Mouse (Mus musculus) forebrain, embryonic 11.5 days (tissue): ENCODE data around the gene Fads3. TPM values are rescaled to one million over a fixed set of nuclear protein-coding genes. Genes with fewer than 3 reads are reported as not detected.

Source experiments
- ATAC-seq: fragments of 200-750 bp; cut with Nextera tagmentation; replicated peaks from 2 replicates; pipeline ENCODE4 v1.8.0; 2017; ENCODE audit warnings: moderate TSS enrichment; ENCODE audit not compliant: low FRiP score
- DNase-seq: peaks from one replicate; pipeline ENCODE4 v3.0.0-alpha.2; 2017; ENCODE audit warnings: low spot score
- H3K27ac ChIP-seq: fragments of 300-500 bp; sonication (generic); 2 replicates; pipeline ENCODE4 v1.5.1; 2014; ENCODE audit warnings: low read depth, low read length
- H3K27me3 ChIP-seq: fragments of 300-500 bp; sonication (generic); 2 replicates; pipeline ENCODE4 v1.6.1; 2014; ENCODE audit warnings: mild to moderate bottlenecking, low read length, mixed read lengths; ENCODE audit not compliant: control insufficient read depth, insufficient read depth
- H3K36me3 ChIP-seq: fragments of 300-500 bp; sonication (generic); 2 replicates; pipeline ENCODE4 v1.6.1; 2014; ENCODE audit warnings: mild to moderate bottlenecking, low read length, moderate library complexity, mixed read lengths; ENCODE audit not compliant: control insufficient read depth, insufficient read depth
- H3K4me1 ChIP-seq: fragments of 300-500 bp; sonication (generic); replicated peaks from 2 replicates; pipeline ENCODE4 v1.6.1; 2014; ENCODE audit warnings: low read length, mixed read lengths; ENCODE audit not compliant: control insufficient read depth, insufficient read depth
- H3K4me2 ChIP-seq: fragments of 300-500 bp; sonication (generic); 2 replicates; pipeline ENCODE4 v1.6.1; 2014; ENCODE audit warnings: low read depth, mild to moderate bottlenecking, low read length, moderate library complexity, mixed read lengths; ENCODE audit not compliant: severe bottlenecking
- H3K4me3 ChIP-seq: fragments of 300-500 bp; sonication (generic); 2 replicates; pipeline ENCODE4 v1.5.1; 2014; ENCODE audit warnings: low read depth, low read length
- H3K9ac ChIP-seq: fragments of 300-500 bp; sonication (generic); 2 replicates; pipeline ENCODE4 v1.6.1; 2014; ENCODE audit warnings: low read length
- H3K9me3 ChIP-seq: fragments of 300-500 bp; sonication (generic); 2 replicates; pipeline ENCODE4 v1.6.1; 2016; ENCODE audit warnings: low read length, mixed read lengths; ENCODE audit not compliant: control insufficient read depth
- WGBS: fragments of 180-500 bp; shearing (Covaris S2); extraction: QIAGEN DNeasy Blood & Tissue Kit; methylation state at CpG from one replicate; pipeline ENCODE4 v1.1.7; 2014; 5-methylcytosine and 5-hydroxymethylcytosine counted together
- polyA plus RNA-seq: library from polyadenylated mRNA; unstranded; fragments of >200 nt; fragmentation: Nextera tagmentation; extraction: Ambion mirVana; gene quantifications from 2 replicates; pipeline ENCODE4 v1.2.1, GENCODE M21; 2014

The Fads3 gene
- polyA plus RNA-seq, 1 experiment from 2014 or later, result 6.1 TPM

- Histone ChIP-seq H3K36me3 (no peaks in the 10 kb centered on the region), H3K9me3 (no peaks in the 10 kb centered on the region), H3K4me2 (no peak within 1 kb of the TSS), H3K4me3 (no peak within 1 kb of the TSS), H3K4me1 (no peaks in the 10 kb centered on the region), H3K27ac (no peak within 1 kb of the TSS), H3K9ac (no peak within 1 kb of the TSS), H3K27me3 (no peaks in the 10 kb centered on the region)
- ATAC-seq (no peak), DNase-seq (no peak)
- WGBS, result 84% methylated on average over 7 of the region's 7 CpGs
These were observed 40.0 kb upstream of the Fads3 start, which contains the start of the genes Best1 and Rab3il1 for GRCm38 (mm10) chr19:10001206-10001969. Gene Best1, minus strand, starts transcription at chr19:10001633. Gene Rab3il1, plus strand, starts transcription at chr19:10001669.

GRCm38 (mm10) chr19:10003696-10004095 is 37.7 kb upstream of the Fads3 start:
- H3K27me3 ChIP-seq, result no peaks in the 10 kb centered on the region

GRCm38 (mm10) chr19:10011408-10011807 is 30.0 kb upstream of the Fads3 start:
- Histone ChIP-seq H3K36me3 (no peaks in the 10 kb centered on the region), H3K9me3 (no peaks in the 10 kb centered on the region), H3K27ac (no peak overlapping the region), H3K9ac (no peak overlapping the region), H3K4me3 (no peak overlapping the region), H3K4me2 (no peak overlapping the region), H3K4me1 (no peaks in the 10 kb centered on the region), H3K27me3 (no peaks in the 10 kb centered on the region)
- DNase-seq, result no peak
- 71% methylated on average over 1 of the region's 1 CpGs for WGBS
- ATAC-seq, result no peak

More at GRCm38 (mm10) chr19:10003696-10004095, 37.7 kb upstream of the Fads3 start:
- Histone ChIP-seq H3K36me3 (no peaks in the 10 kb centered on the region), H3K4me1 (no peaks in the 10 kb centered on the region), H3K9ac (no peak overlapping the region), H3K4me2 (no peak overlapping the region), H3K9me3 (no peaks in the 10 kb centered on the region), H3K27ac (no peak overlapping the region), H3K4me3 (no peak overlapping the region)
- WGBS, result 100% methylated on average over 1 of the region's 1 CpGs
- no peak for ATAC-seq
- DNase-seq, result no peak

GRCm38 (mm10) chr19:10012827-10013278 is 28.5 kb upstream of the Fads3 start:
- peak; percentile 67 for DNase-seq
- no peak overlapping the region for H3K4me3 ChIP-seq
- no peak overlapping the region for H3K4me2 ChIP-seq
- ATAC-seq, result no peak
- H3K9me3 ChIP-seq, result no peaks in the 10 kb centered on the region
- no peaks in the 10 kb centered on the region for H3K4me1 ChIP-seq
- no peak overlapping the region for H3K27ac ChIP-seq
- WGBS, result 67% methylated on average over 6 of the region's 6 CpGs
- H3K9ac ChIP-seq, result no peak overlapping the region
- H3K27me3 ChIP-seq, result no peaks in the 10 kb centered on the region
- H3K36me3 ChIP-seq, result no peaks in the 10 kb centered on the region

- no peaks in the 10 kb centered on the region for H3K9me3 ChIP-seq
- no peak for DNase-seq
- no peak overlapping the region for H3K4me3 ChIP-seq
- no peaks in the 10 kb centered on the region for H3K27me3 ChIP-seq
- 51% methylated on average over 3 of the region's 3 CpGs for WGBS
- no peak for ATAC-seq
- no peak overlapping the region for H3K27ac ChIP-seq
- peaks cover 1% of the 10 kb centered on the region; the same call in 1 of the 2 replicates for H3K4me1 ChIP-seq
- no peaks in the 10 kb centered on the region for H3K36me3 ChIP-seq
- H3K9ac ChIP-seq, result no peak overlapping the region
- no peak overlapping the region for H3K4me2 ChIP-seq
These were observed 28.0 kb upstream of the Fads3 start for GRCm38 (mm10) chr19:10013348-10013747.

GRCm38 (mm10) chr19:10013913-10014312 is 27.5 kb upstream of the Fads3 start:
- DNase-seq, result peak; percentile 66
- Histone ChIP-seq H3K9me3 (no peaks in the 10 kb centered on the region), H3K27me3 (no peaks in the 10 kb centered on the region; the same call in 1 of the 2 replicates), H3K27ac (no peak overlapping the region), H3K4me3 (no peak overlapping the region), H3K4me2 (no peak overlapping the region), H3K9ac (no peak overlapping the region), H3K36me3 (no peaks in the 10 kb centered on the region), H3K4me1 (peaks cover 2% of the 10 kb centered on the region)
- 72% methylated on average over 5 of the region's 5 CpGs for WGBS
- no peak for ATAC-seq

- peaks cover 4% of the 10 kb centered on the region for H3K4me1 ChIP-seq
- DNase-seq (peak; percentile 57), ATAC-seq (no peak)
- H3K4me3 ChIP-seq, result 0 out of 2 replicates have a peak overlapping the region, but pooled peaks have one; percentile 5
- H3K9me3 ChIP-seq, result no peaks in the 10 kb centered on the region
- peak overlapping the region; percentile 21; the same call in 1 of the 2 replicates for H3K27ac ChIP-seq
- H3K36me3 ChIP-seq, result no peaks in the 10 kb centered on the region
- WGBS, result 83% methylated on average over 13 of the region's 13 CpGs
- no peaks in the 10 kb centered on the region; the same call in 1 of the 2 replicates for H3K27me3 ChIP-seq
- no peak overlapping the region for H3K4me2 ChIP-seq
- no peak overlapping the region for H3K9ac ChIP-seq
These were observed 26.5 kb upstream of the Fads3 start for GRCm38 (mm10) chr19:10014824-10015223.

GRCm38 (mm10) chr19:10015442-10015841 is 25.9 kb upstream of the Fads3 start:
- DNase-seq (no peak), ATAC-seq (no peak)
- Histone ChIP-seq H3K4me1 (peaks cover 4% of the 10 kb centered on the region), H3K4me2 (no peak overlapping the region), H3K9me3 (no peaks in the 10 kb centered on the region), H3K9ac (no peak overlapping the region), H3K27ac (no peak overlapping the region), H3K27me3 (no peaks in the 10 kb centered on the region; the same call in 1 of the 2 replicates), H3K36me3 (no peaks in the 10 kb centered on the region), H3K4me3 (no peak overlapping the region)
- 86% methylated on average over 4 of the region's 4 CpGs for whole genome bisulfite sequencing
